Mouse (Mus musculus) hindbrain, embryonic 12.5 days (tissue): ENCODE results near the gene C2cd4a. TPM values are rescaled to one million over a fixed set of nuclear protein-coding genes. Genes with fewer than 3 reads are reported as not detected.

ENCODE experiments used
- ATAC-seq: fragments of 200-750 bp; cut with Nextera tagmentation; 2 replicates; pipeline ENCODE4 v1.8.0; 2017; ENCODE audit warnings: moderate TSS enrichment; ENCODE audit not compliant: low FRiP score
- H3K27ac ChIP-seq: fragments of 300-500 bp; sonication (generic); 2 replicates; pipeline ENCODE4 v1.5.1; 2016; ENCODE audit warnings: mild to moderate bottlenecking
- H3K27me3 ChIP-seq: fragments of 300-500 bp; sonication (generic); 2 replicates; pipeline ENCODE4 v1.6.1; 2016; ENCODE audit warnings: mild to moderate bottlenecking
- H3K36me3 ChIP-seq: fragments of 300-500 bp; sonication (generic); 2 replicates; pipeline ENCODE4 v1.6.1; 2016; ENCODE audit warnings: mild to moderate bottlenecking
- H3K4me1 ChIP-seq: fragments of 300-500 bp; sonication (generic); 2 replicates; pipeline ENCODE4 v1.6.1; 2016
- H3K4me2 ChIP-seq: fragments of 300-500 bp; sonication (generic); replicated peaks from 2 replicates; pipeline ENCODE4 v1.6.1; 2016; ENCODE audit warnings: mild to moderate bottlenecking
- H3K4me3 ChIP-seq: fragments of 300-500 bp; sonication (generic); 2 replicates; pipeline ENCODE4 v1.5.1; 2016; ENCODE audit warnings: mild to moderate bottlenecking
- H3K9ac ChIP-seq: fragments of 300-500 bp; sonication (generic); 2 replicates; pipeline ENCODE4 v1.6.1; 2016; ENCODE audit warnings: mild to moderate bottlenecking, moderate library complexity
- H3K9me3 ChIP-seq: fragments of 300-500 bp; sonication (generic); replicated peaks from 2 replicates; pipeline ENCODE4 v1.6.1; 2016; ENCODE audit warnings: mild to moderate bottlenecking
- WGBS: fragments of 180-500 bp; shearing (Covaris S2); methylation state at CpG from one replicate; pipeline ENCODE4 v1.1.7; 2016; 5-methylcytosine and 5-hydroxymethylcytosine counted together
- polyA plus RNA-seq: library from polyadenylated mRNA; unstranded; fragments of >200 nt; fragmentation: Nextera tagmentation; extraction: Ambion mirVana; gene quantifications from 2 replicates; pipeline ENCODE4 v1.2.1, GENCODE M21; 2016

Gene C2cd4a
- polyA plus RNA-seq, result 0.38 TPM in 1 of 2 replicates, not detected in the other

DNA sequence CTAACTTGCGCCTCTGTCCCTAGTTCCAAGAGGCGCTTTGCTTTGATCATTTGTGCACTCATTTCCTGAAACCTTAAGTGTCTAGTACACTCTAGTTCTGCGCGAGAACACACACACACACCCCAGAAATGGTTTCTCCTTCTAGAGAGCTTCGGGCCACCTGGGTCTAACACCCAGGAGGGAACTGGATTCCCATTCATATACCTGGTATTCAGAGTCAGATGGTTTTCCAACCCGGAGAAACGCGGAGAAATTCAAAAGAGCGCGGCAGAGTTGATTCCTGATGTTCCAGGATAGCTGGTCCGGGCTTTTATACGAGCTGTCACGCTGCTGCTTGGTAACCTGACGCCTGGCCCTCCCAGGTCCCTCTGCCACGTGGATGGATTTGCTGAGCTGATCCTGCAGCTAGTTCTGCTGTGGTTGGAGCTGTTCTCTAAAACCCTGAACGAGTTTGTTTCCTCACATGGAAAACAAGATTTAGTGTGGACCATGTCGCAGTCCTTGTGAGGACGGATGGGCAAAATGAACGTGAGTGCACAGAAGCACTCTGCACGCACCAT is at the start of gene C2cd4a:
TSS of gene C2cd4a (minus strand) at position 285 of the 560 bp plus-strand sequence.
- Histone ChIP-seq H3K4me2 (peak within 1 kb of the TSS; percentile 78), H3K4me1 (peaks cover 18% of the 10 kb centered on the region), H3K27ac (no peak within 1 kb of the TSS), H3K9ac (peak within 1 kb of the TSS; percentile 58), H3K27me3 (peaks cover 52% of the 10 kb centered on the region), H3K36me3 (no peaks in the 10 kb centered on the region), H3K4me3 (peak within 1 kb of the TSS; percentile 54), H3K9me3 (no peaks in the 10 kb centered on the region)
- no peak for ATAC-seq
- 4% methylated on average over 20 of the region's 20 CpGs for WGBS

DNA sequence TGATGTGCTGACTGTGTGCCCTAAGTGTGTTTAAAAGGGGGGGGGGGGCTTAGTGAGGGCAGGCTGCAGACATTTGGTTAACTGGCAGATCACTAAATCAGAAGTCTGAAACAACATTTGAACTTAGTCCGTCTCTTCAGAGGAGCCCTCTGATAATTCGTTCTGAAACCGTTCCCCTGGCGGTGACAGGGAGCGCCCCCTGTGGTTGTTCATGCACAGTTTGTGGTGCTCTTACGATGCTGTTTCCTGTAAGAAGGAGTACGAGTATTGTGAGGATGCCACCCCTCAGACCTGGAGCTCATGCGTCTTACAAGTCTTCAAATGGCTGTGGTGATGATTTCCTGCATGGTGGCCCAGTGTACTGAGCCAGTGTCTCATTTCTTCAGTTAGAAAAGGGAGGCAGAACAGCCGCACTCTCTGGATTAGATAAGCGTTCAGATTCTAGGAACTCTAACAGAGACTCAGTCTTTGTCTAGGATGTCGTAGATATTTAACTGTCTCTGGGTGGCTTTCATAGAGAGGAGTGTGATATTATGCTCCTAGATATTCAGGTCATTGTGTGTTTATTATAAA is 46.2 kb upstream of the C2cd4a start:
- H3K4me3 ChIP-seq, result no peak overlapping the region
- H3K4me1 ChIP-seq, result no peaks in the 10 kb centered on the region
- H3K4me2 ChIP-seq, result no peak overlapping the region
- no peak overlapping the region for H3K9ac ChIP-seq
- no peaks in the 10 kb centered on the region for H3K9me3 ChIP-seq
- ATAC-seq, result no peak
- WGBS, result 90% methylated on average over 11 of the region's 11 CpGs
- H3K27ac ChIP-seq, result no peak overlapping the region
- H3K36me3 ChIP-seq, result peaks cover 2% of the 10 kb centered on the region; the same call in 1 of the 2 replicates
- no peaks in the 10 kb centered on the region for H3K27me3 ChIP-seq

DNA sequence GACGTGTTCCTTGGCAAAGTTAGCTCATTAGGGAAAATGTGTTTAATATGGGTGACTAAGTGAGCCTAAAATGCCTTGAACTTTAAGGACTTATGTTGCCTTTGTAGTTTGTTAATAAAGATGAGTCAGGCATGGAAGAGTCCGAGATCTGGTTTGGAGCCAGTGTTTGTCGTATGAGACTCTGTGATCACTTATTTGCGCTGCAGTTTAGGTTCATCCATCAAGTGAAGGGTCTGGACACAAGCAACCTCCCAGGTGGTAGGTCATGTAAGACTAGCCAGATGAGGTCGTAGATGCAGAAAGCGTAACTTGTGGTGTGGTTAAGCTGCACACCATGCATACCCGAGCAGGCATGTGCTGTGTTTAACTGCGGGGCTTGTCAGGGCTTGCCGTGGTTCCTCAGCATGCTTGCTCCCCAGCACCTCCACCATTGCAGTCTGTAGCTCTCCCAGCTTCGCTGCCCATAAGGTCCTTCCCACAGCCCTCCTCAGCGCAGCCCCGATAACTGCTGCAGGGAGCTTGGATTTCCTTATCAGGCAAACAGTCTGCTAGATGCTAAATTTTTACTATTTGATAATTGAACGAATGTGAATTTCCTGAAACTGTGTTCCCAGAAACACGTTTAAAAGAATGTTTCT is 45.1 kb upstream of the C2cd4a start:
- no peaks in the 10 kb centered on the region for H3K27me3 ChIP-seq
- no peaks in the 10 kb centered on the region for H3K9me3 ChIP-seq
- no peaks in the 10 kb centered on the region for H3K4me1 ChIP-seq
- no peak for ATAC-seq
- no peak overlapping the region for H3K27ac ChIP-seq
- 83% methylated on average over 14 of the region's 14 CpGs for WGBS
- no peak overlapping the region for H3K4me2 ChIP-seq
- no peak overlapping the region for H3K4me3 ChIP-seq
- peaks cover 2% of the 10 kb centered on the region; the same call in 1 of the 2 replicates for H3K36me3 ChIP-seq
- H3K9ac ChIP-seq, result no peak overlapping the region

DNA sequence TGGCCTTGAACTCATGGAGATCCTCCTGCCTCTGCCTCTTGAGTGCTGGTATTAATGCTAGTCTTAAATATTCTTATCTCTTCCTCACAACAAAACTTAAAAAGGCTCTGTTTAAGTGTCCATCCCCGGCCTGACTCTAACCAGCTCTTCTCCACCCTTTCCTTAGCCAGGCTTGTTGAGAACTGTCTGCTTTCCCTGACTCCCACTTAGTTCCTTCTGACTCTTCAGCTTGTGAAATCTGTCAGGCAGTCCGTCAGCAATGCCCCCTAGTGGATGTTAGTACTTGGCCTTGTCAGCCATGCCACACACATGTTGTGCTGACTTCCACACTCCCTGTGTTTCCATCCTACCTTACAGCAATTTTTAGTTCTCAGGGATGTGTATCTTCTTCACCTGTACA is 43.2 kb upstream of the C2cd4a start:
- H3K27ac ChIP-seq, result no peak overlapping the region
- H3K27me3 ChIP-seq, result no peaks in the 10 kb centered on the region
- no peak overlapping the region for H3K9ac ChIP-seq
- no peaks in the 10 kb centered on the region for H3K9me3 ChIP-seq
- H3K4me1 ChIP-seq, result no peaks in the 10 kb centered on the region
- H3K4me2 ChIP-seq, result no peak overlapping the region
- H3K36me3 ChIP-seq, result peaks cover 2% of the 10 kb centered on the region; the same call in 1 of the 2 replicates
- no peak overlapping the region for H3K4me3 ChIP-seq
- ATAC-seq, result no peak
- WGBS, result 58% methylated on average over 2 of the region's 2 CpGs

DNA sequence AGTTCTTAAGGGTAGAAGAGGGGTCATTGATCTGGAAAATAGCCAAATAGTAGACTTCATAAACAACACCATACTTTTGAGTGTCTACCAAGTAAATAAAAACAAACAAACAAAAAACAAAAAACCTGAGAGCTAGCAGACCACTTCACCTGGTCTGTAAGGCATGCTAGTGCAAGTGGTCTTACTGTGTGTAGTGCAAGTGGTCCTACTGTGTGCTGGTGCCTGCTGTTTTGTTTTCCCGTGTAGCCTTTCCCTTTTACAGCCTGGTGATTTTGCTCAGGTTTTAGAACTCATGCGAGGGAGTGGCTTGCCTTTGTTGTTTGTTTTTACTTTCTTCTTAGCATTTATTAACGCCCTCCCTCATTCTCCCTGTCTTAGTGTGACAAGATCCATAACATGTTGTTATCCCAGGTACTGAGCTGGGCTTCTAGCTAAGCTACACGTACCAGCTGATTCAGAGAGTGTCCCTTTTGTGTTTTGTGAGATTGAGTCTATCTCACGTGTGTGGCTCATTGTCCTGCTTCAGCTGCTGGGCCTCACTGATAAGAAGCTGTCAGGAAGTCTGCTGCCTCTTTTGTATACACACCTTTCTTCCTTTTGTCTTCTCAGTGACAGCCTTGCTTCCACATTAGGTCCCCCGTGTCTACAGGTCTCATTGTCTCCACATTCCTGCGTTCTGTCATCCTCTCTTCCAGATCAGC is 42.5 kb upstream of the C2cd4a start:
- Histone ChIP-seq H3K27me3 (no peaks in the 10 kb centered on the region), H3K4me3 (no peak overlapping the region), H3K4me2 (no peak overlapping the region), H3K9ac (no peak overlapping the region), H3K9me3 (no peaks in the 10 kb centered on the region), H3K4me1 (no peaks in the 10 kb centered on the region), H3K36me3 (0 out of 2 replicates have a peak, but pooled peaks cover 2% of the 10 kb centered on the region), H3K27ac (no peak overlapping the region)
- ATAC-seq, result no peak
- WGBS, result 75% methylated on average over 7 of the region's 7 CpGs

DNA sequence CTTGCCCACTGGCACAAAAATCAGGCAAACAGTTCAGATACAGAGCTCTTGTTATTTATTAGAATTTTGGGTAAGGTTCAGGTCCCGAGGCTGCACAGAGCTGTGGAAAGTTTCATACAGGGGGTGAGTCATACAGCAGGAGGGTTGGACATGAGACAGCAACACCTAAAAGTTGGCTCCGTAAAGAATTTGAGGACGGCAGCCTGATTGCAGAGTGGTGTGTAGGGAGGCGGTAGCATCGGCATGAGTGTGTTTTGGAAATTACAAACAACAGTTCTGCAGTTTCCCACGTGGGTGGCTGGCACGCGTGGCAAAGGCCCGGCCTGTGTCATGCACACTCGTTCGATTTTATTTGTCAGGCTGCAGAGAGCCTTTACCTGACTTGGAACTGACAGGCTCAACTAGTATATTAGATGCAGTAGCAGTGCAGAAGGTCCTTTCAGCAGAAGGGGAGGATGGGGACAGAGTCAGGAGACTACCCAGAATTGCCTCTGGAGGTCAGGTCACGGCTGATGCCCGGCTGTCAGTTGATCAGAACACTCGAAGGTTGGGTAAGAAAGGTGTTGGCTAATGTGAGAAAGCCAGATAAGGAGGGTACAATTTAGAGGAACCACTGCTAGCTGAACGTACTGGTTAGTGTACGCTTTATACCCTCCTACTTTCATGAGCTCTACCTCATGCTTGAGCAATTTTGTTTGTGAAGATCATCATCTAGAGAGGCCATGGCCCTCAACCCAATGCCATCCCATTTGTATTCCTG is 37.7 kb upstream of the C2cd4a start:
- Histone ChIP-seq H3K9me3 (no peaks in the 10 kb centered on the region), H3K27ac (no peak overlapping the region), H3K36me3 (no peaks in the 10 kb centered on the region), H3K9ac (no peak overlapping the region), H3K4me1 (no peaks in the 10 kb centered on the region; the same call in 1 of the 2 replicates), H3K27me3 (no peaks in the 10 kb centered on the region), H3K4me2 (no peak overlapping the region), H3K4me3 (no peak overlapping the region)
- no peak for ATAC-seq
- 90% methylated on average over 16 of the region's 16 CpGs for WGBS

DNA sequence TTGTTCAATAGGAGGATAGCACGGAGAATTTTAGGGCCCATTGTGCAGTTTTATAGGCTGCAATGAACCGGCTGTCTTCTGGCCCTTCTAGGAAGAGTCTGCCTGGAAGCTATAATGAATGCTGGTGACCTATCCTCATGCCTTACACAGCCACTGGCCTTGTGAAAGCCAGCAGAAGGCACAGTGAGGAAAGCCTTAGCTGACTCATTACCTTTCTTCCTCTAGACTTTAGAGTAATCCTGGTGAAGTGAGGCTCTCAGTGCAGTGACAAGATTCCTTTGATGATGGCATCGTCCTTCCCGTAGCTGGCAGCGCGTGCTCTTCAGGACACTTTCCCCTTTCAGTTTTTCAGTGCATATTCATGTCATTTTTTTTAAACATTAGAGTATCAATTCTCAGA is 35.3 kb upstream of the C2cd4a start:
- no peak overlapping the region for H3K9ac ChIP-seq
- no peaks in the 10 kb centered on the region for H3K27me3 ChIP-seq
- H3K36me3 ChIP-seq, result no peaks in the 10 kb centered on the region
- no peak overlapping the region for H3K4me3 ChIP-seq
- no peak for ATAC-seq
- no peak overlapping the region for H3K4me2 ChIP-seq
- H3K4me1 ChIP-seq, result no peaks in the 10 kb centered on the region; the same call in 1 of the 2 replicates
- H3K27ac ChIP-seq, result no peak overlapping the region
- H3K9me3 ChIP-seq, result no peaks in the 10 kb centered on the region
- 75% methylated on average over 6 of the region's 6 CpGs for WGBS

DNA sequence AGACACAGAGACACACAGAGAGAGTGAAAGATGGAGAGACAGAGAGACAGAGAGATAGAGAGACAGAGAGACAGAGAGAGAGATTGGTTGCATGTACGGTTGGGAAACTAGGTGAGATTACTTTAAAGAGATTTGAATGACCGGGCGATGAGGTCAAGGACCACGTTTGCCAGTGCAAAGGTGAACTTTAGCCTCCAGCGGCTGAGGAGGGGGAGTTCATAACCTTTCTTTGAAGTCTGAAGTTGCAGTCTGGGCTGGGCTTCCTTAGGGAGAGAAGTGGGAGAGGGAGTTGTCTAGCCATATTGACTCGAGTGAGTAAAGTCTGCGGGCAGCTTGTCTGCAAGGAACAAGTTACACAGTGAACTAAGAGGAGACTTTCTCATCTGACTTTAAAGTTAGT is 33.3 kb upstream of the C2cd4a start:
- 68% methylated on average over 7 of the region's 7 CpGs for WGBS

DNA sequence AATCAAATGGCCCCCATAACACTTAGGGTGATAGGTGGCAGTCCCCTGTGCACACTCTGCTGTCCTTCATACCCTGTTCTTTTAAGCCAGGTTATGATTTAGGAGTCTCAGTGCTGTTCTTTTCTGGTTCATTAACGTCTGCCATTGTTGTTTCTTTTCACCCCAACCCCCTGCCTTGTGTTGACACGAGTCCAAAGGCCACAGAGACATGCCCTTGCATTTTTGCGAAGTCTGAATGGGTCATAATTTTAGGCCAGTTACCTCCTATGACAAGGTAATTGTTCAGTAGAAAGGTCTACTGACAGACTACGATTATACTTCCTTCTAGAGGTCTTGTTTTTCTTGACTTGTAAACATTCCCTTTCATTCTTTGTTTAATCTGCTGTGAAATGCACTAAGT is 31.9 kb upstream of the C2cd4a start:
- Histone ChIP-seq H3K27ac (no peak overlapping the region), H3K9me3 (no peaks in the 10 kb centered on the region), H3K36me3 (no peaks in the 10 kb centered on the region), H3K27me3 (no peaks in the 10 kb centered on the region), H3K4me1 (no peaks in the 10 kb centered on the region; the same call in 1 of the 2 replicates), H3K4me3 (no peak overlapping the region), H3K4me2 (no peak overlapping the region), H3K9ac (no peak overlapping the region)
- no peak for ATAC-seq
- 32% methylated on average over 4 of the region's 4 CpGs for WGBS

More for the DNA sequence above, 33.3 kb upstream of the C2cd4a start:
- Histone ChIP-seq H3K4me1 (no peaks in the 10 kb centered on the region; the same call in 1 of the 2 replicates), H3K9ac (no peak overlapping the region), H3K27ac (no peak overlapping the region), H3K4me3 (no peak overlapping the region), H3K27me3 (no peaks in the 10 kb centered on the region), H3K4me2 (no peak overlapping the region), H3K36me3 (no peaks in the 10 kb centered on the region), H3K9me3 (no peaks in the 10 kb centered on the region)
- no peak for ATAC-seq

DNA sequence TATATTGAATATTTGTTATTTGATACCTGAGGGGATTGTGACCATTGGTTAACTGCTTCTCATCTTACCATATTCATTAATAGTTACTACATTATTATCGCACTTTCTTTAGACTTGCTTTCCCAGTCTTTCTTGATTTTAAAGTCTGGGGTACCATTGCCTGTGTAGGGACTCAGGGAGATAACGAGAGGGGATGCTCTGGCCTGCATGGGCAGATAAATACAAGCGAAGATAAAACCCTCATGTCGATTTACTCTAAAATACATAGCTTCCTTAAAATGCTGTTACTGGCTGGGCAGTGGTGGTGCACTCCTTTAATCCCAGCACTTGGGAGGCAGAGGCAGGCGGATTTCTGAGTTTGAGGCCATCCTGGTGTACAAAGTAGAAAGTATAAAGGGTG is 31.2 kb upstream of the C2cd4a start:
- no peaks in the 10 kb centered on the region; the same call in 1 of the 2 replicates for H3K4me1 ChIP-seq
- no peak overlapping the region for H3K4me3 ChIP-seq
- no peak overlapping the region for H3K27ac ChIP-seq
- no peaks in the 10 kb centered on the region for H3K9me3 ChIP-seq
- no peaks in the 10 kb centered on the region for H3K27me3 ChIP-seq
- no peak for ATAC-seq
- H3K36me3 ChIP-seq, result 0 out of 2 replicates have a peak, but pooled peaks cover under 1% of the 10 kb centered on the region
- H3K9ac ChIP-seq, result no peak overlapping the region
- H3K4me2 ChIP-seq, result no peak overlapping the region
- WGBS, result 88% methylated on average over 5 of the region's 5 CpGs

DNA sequence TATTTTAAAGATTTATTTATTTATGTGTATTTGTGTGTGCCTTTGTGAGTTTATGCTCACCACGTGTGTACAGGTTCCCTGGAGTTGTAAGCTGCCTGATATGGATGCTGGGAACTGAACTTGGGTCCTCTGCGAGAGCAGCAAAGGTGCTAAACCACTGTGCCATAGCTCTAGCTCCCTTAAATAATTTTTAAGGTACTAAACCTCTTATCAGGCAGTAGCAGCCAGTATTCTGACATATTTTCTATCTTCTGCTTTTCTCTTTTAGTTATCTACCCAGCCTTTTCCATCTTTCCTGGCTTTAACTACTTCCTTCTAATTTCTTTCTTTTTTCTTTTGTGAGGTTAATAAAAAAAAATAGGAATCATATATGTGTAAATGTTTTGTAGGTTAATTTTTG is 28.1 kb upstream of the C2cd4a start:
- ATAC-seq, result no peak
- WGBS, result 82% methylated on average over 2 of the region's 2 CpGs

DNA sequence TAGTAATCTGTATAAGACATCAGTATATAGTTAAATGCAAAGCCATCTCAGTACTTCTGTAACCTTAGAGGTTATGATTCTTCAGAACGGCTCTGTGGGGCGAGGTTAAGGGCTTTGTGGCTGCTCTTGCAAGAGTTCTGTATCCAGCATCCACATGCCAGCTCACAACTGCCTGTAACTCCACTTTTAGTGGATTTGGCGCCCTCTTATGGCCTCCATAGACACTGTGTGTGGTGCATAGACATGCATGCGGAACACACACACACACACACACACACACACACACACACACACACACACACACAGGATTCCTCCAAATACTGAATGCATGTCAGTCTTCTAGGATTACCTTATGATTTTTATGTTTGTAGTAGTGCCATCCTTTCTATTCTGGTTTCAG is 19.0 kb upstream of the C2cd4a start:
- no peaks in the 10 kb centered on the region for H3K27me3 ChIP-seq
- H3K9ac ChIP-seq, result no peak overlapping the region
- no peaks in the 10 kb centered on the region for H3K9me3 ChIP-seq
- ATAC-seq, result no peak
- WGBS, result 84% methylated on average over 4 of the region's 4 CpGs
- H3K4me2 ChIP-seq, result no peak overlapping the region
- H3K27ac ChIP-seq, result no peak overlapping the region
- H3K36me3 ChIP-seq, result peaks cover 7% of the 10 kb centered on the region; the same call in 1 of the 2 replicates
- H3K4me1 ChIP-seq, result peaks cover 4% of the 10 kb centered on the region; the same call in 1 of the 2 replicates
- no peak overlapping the region for H3K4me3 ChIP-seq

More for the DNA sequence above, 28.1 kb upstream of the C2cd4a start:
- H3K27me3 ChIP-seq, result no peaks in the 10 kb centered on the region
- H3K9ac ChIP-seq, result no peak overlapping the region
- no peak overlapping the region for H3K27ac ChIP-seq
- H3K36me3 ChIP-seq, result 0 out of 2 replicates have a peak, but pooled peaks cover 11% of the 10 kb centered on the region
- no peaks in the 10 kb centered on the region for H3K4me1 ChIP-seq
- no peaks in the 10 kb centered on the region for H3K9me3 ChIP-seq
- no peak overlapping the region for H3K4me3 ChIP-seq
- H3K4me2 ChIP-seq, result no peak overlapping the region
